Comparison of ENCODE assay signal across 19 mouse cellular contexts in genomic region chr7:68011385-68012122, GRCm38 (mm10). TPM values are rescaled to one million over a fixed set of nuclear protein-coding genes. Genes with fewer than 3 reads are reported as not detected.
A peak's percentile ranks its signal among the peaks of the same experiment; 100 is the strongest.
DNase-seq lines count a peak whose midpoint lies in the region; ATAC-seq lines count a peak whose summit lies in the region.
"Had no signal": no experiment of that assay in that cellular context is flagged by ENCODE, and none has a peak within 500 bp of the region (broad histone marks: within the 10 kb centered on the region; RNA-seq: fewer than 3 reads in every experiment).

No protein-coding gene starts in this region.

- H3K27me3 ChIP-seq in heart, embryonic 14.5 days (ENCODE audit: control insufficient read depth, insufficient read depth, low read length): no peaks in the 10 kb centered on the region
- no peaks in the 10 kb centered on the region for H3K27me3 ChIP-seq in neural tube, embryonic 13.5 days
- H3K27me3 ChIP-seq: embryonic facial prominence, embryonic 12.5 days; midbrain, embryonic 15.5 days; Patski had no signal

- H3K9ac ChIP-seq in heart, embryonic 14.5 days (ENCODE audit: low read length): no peak overlapping the region
- no peak overlapping the region for H3K9ac ChIP-seq in neural tube, embryonic 13.5 days
- H3K9ac ChIP-seq: embryonic facial prominence, embryonic 12.5 days; hindbrain, embryonic 14.5 days; midbrain, embryonic 15.5 days had no signal

- no peak overlapping the region for H3K4me3 ChIP-seq in heart, embryonic 14.5 days (ENCODE audit: control insufficient read depth in 1 of 2, insufficient read depth in 1 of 2, low read depth in 1 of 2, low read length in 2 of 2)
- no peak overlapping the region for H3K4me3 ChIP-seq in neural tube, embryonic 13.5 days
- H3K4me3 ChIP-seq: embryonic facial prominence, embryonic 12.5 days; left cerebral cortex, adult 2 months; midbrain, embryonic 15.5 days had no signal

- no peak for ATAC-seq in heart, embryonic 14.5 days (ENCODE audit: insufficient number of reproducible peaks, insufficient read depth, low FRiP score, low read depth)
- no peak for ATAC-seq in neural tube, embryonic 13.5 days (ENCODE audit: low read depth)
- ATAC-seq in common myeloid progenitor, adult 5-6 weeks (replicated peaks; ENCODE audit: low read depth, poor library complexity, severe bottlenecking): peak; percentile 48
- ATAC-seq in megakaryocyte progenitor cell, adult 5-6 weeks (replicated peaks; ENCODE audit: poor library complexity): peak; percentile 83
- ATAC-seq: CD4-positive, CD25-positive, alpha-beta regulatory T cell, adult 4 months; midbrain, embryonic 15.5 days; Patski had no signal

- no peak for DNase-seq in heart, postnatal 36 days
- DNase-seq in neural tube, embryonic 10.5 days (ENCODE audit: extremely low spot score, low spot score): no peak
- no peak for DNase-seq in adrenal gland, adult 2 months
- DNase-seq in adrenal gland, postnatal 4 days (ENCODE audit: low spot score in 2 of 2): no peak
- DNase-seq: cerebellum, postnatal 14 days; gastrocnemius, postnatal 36 days; kidney, postnatal 4 days; thymus, postnatal 4 days had no signal

- 61% methylated on average over 13 of the region's 13 CpGs for WGBS in heart, embryonic 14.5 days
- WGBS in neural tube, embryonic 13.5 days: 80% methylated on average over 13 of the region's 13 CpGs

- peaks cover 19% of the 10 kb centered on the region for H3K36me3 ChIP-seq in heart, embryonic 14.5 days (ENCODE audit: control insufficient read depth, insufficient read depth, low read length)
- peaks cover 23% of the 10 kb centered on the region for H3K36me3 ChIP-seq in neural tube, embryonic 13.5 days
- H3K36me3 ChIP-seq: midbrain, embryonic 15.5 days had no signal

- H3K9me3 ChIP-seq in heart, embryonic 14.5 days (ENCODE audit: control insufficient read depth, low read length): peaks cover 4% of the 10 kb centered on the region
- H3K9me3 ChIP-seq in neural tube, embryonic 13.5 days: no peaks in the 10 kb centered on the region; the same call in 1 of the 2 replicates
- H3K9me3 ChIP-seq: midbrain, embryonic 15.5 days had no signal

- no peak overlapping the region for H3K4me2 ChIP-seq in heart, embryonic 14.5 days (ENCODE audit: low read length)
- no peak overlapping the region for H3K4me2 ChIP-seq in neural tube, embryonic 13.5 days
- H3K4me2 ChIP-seq: embryonic facial prominence, embryonic 12.5 days; hindbrain, embryonic 14.5 days; midbrain, embryonic 15.5 days had no signal

- peak overlapping the region; percentile 34 to 96 for H3K27ac ChIP-seq in heart, embryonic 14.5 days (replicated peaks in 1 of 2; ENCODE audit: control insufficient read depth in 1 of 2, insufficient read depth in 1 of 2, low read depth in 2 of 2, low read length in 2 of 2)
- 0 out of 2 replicates have a peak overlapping the region, but pooled peaks have one; percentile 19 for H3K27ac ChIP-seq in neural tube, embryonic 13.5 days (replicated peaks)
- H3K27ac ChIP-seq: embryonic facial prominence, embryonic 12.5 days; hindbrain, embryonic 14.5 days; left cerebral cortex, adult 2 months; macrophage; midbrain, embryonic 15.5 days had no signal

- intact Hi-C loops in heart, postnatal 36 days (cut with DNase I): no loop called here

- peaks cover 34 to 64% of the 10 kb centered on the region in 2 experiments for H3K4me1 ChIP-seq in heart, embryonic 14.5 days (ENCODE audit: control insufficient read depth in 2 of 2, insufficient read depth in 2 of 2, low read length in 2 of 2)
- H3K4me1 ChIP-seq in neural tube, embryonic 13.5 days (replicated peaks): peaks cover 46% of the 10 kb centered on the region

RNA-seq across cellular contexts. Expression of gene Igf1r, which starts 58.9 kb away (rescaled TPM):
- 16.1 and 16.6 TPM in 2 replicates for polyA plus RNA-seq in heart, embryonic 14.5 days (2014; fragmentation: Nextera tagmentation; extraction: Ambion mirVana)
- 10 to 100 TPM; 15.4 to 21.1 TPM for total RNA-seq in heart, postnatal 36 days (2021)
- 23.7 and 28.5 TPM in 2 replicates for polyA plus RNA-seq in neural tube, embryonic 13.5 days (2015; fragmentation: Nextera tagmentation; extraction: Ambion mirVana)
- 31.7 and 35.9 TPM in 2 replicates for total RNA-seq in common myeloid progenitor, adult 5-6 weeks (2017)
- 46.1 and 50.3 TPM in 2 replicates for total RNA-seq in megakaryocyte progenitor cell, adult 5-6 weeks (2015)
- 22.4 and 25.0 TPM in 2 replicates for total RNA-seq in megakaryocyte progenitor cell, adult 5-6 weeks (2017)
- total RNA-seq in adrenal gland, adult 2 months (2021): 10 to 100 TPM; 41.2 to 95.1 TPM
- 14.8 and 21.3 TPM in 2 replicates for polyA plus RNA-seq in adrenal gland, adult 2 months (2012; rRNA removed)
- total RNA-seq in adrenal gland, postnatal 4 days (2021): 10 to 100 TPM; 71.9 to 75.8 TPM

Comparison
In these comparisons a context has a peak if more than half of its experiments do, and no peak if none do; other contexts are left out.
1. ATAC-seq: peak in common myeloid progenitor, adult 5-6 weeks (single experiment) and megakaryocyte progenitor cell, adult 5-6 weeks (single experiment); none in heart, embryonic 14.5 days (single experiment) and neural tube, embryonic 13.5 days (single experiment).